Mouse (Mus musculus): ENCODE data around the gene Scarf2. TPM values are rescaled to one million over a fixed set of nuclear protein-coding genes. Genes with fewer than 3 reads are reported as not detected.

Scarf2 gene
- polyA plus RNA-seq, 2 experiments from 2014 or later = not detected

GRCm38 (mm10) chr16:17832821-17833220 lies 35.7 kb downstream of the Scarf2 start, which contains the start of gene B830017H08Rik:
Gene B830017H08Rik, plus strand, starts transcription at chr16:17833121.
- ATAC-seq = no peak

DNA sequence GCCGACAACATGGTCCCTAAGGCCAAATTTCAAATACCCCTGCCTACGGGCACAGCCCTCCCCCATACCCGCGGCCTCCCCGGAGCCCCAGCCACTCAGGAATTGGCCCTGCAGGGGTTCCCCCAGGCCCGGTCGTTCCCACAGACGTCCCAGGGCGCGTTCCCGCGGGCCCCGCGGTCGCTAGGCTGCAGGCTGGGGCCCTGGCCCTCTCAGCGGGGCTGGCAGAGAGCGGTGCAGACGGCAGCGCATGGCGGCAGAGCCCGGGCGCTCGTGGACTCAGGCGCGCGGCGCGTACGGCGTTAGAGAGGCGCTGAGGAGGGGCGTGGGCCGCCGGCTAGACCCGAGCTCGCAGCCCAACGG lies 36.2 kb downstream of the Scarf2 start:
- no peak for ATAC-seq

DNA sequence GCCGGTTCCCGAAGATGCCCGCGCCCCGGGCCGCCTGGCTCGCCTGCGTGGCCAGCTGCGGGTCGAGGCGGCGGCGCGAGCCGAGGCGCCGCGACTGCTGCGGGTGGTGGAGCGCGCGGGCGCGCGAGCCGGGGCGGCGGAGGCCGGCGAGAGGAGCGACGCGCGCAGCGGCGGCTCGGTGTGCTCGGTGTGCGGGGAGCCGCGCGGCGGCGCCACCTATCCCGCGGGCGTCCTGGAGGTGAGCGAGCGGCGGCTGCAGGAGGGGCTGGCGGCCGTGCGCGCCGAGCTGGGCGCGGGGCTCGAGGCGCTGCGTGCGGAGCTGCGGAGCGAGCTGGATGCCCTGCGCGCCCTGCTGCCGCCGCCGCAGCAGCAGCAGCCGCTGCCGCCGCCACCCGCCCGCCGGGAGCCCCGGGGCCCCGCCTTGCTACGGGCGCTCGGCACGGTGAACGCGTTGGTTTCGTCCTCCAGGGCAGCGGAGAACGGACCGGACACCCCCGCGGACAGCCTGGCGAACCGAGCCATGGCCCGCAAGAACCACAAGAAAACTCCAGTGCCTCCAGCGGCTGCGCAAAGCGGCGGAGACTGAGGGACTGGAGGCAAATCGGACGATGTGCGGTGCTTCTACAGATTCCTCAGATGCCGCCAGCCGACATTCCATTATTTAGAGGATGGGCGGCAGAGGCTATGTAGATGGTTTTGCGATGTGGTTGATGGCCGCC lies 36.8 kb downstream of the Scarf2 start:
- ATAC-seq = no peak

- ATAC-seq = no peak
These were observed 37.5 kb downstream of the Scarf2 start for GRCm38 (mm10) chr16:17834543-17834942.

- no peak for ATAC-seq
These were observed 38.4 kb downstream of the Scarf2 start for GRCm38 (mm10) chr16:17835481-17835880.

- ATAC-seq = no peak
These were observed 41.0 kb downstream of the Scarf2 start, which contains the start of gene Car15 for GRCm38 (mm10) chr16:17838051-17838450. Gene Car15, minus strand, starts transcription at chr16:17838364.

GRCm38 (mm10) chr16:17839976-17840375 lies 42.9 kb downstream of the Scarf2 start:
- no peak for ATAC-seq

- no peak for ATAC-seq
These were observed 45.4 kb downstream of the Scarf2 start for GRCm38 (mm10) chr16:17842437-17842836.

- ATAC-seq = no peak
These were observed 46.8 kb downstream of the Scarf2 start for GRCm38 (mm10) chr16:17843701-17844365.

DNA sequence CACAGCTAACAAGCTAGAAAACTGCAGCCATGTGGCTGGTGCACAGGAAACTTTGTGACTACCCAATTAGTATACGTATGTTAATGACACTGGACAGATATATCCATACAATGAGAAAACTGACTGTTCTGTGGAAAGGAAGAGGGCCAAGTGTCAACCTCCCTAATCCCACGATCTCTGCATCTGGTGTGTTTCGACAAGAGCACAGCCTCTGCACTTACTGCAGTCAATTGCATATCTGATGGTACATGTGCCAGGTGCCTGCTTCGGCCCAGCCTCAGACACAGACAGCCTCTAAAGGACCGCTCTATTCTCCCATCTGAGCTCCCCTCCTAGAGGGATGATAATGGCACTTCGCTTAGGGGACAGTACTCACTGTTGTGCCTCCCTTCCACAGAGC lies 51.3 kb downstream of the Scarf2 start:
- no peak for ATAC-seq

DNA sequence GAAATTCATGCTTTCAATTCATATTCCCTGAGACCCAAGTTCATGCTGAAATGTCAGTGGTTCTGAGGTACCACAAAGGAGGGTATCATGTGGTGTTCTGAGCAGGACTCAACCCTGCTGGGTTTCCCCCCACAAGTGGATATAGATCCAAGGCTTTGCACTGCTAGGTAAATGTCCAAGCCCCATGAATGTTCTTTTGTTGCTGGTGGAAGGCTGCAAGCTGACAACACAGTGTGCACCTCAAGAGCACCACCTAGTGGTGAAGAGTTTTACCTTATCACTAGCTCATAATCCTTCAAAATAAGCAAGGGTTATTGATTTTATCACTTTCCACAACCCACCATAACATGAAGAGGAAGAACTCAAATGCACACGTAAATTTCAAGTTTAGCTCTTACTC lies 51.8 kb downstream of the Scarf2 start:
- ATAC-seq = peak; percentile 56

GRCm38 (mm10) chr16:17849486-17849885 lies 52.4 kb downstream of the Scarf2 start:
- no peak for ATAC-seq

GRCm38 (mm10) chr16:17851331-17851730 lies 54.2 kb downstream of the Scarf2 start:
- ATAC-seq = no peak

- no peak for ATAC-seq
These were observed 54.8 kb downstream of the Scarf2 start for GRCm38 (mm10) chr16:17851860-17852259.

DNA sequence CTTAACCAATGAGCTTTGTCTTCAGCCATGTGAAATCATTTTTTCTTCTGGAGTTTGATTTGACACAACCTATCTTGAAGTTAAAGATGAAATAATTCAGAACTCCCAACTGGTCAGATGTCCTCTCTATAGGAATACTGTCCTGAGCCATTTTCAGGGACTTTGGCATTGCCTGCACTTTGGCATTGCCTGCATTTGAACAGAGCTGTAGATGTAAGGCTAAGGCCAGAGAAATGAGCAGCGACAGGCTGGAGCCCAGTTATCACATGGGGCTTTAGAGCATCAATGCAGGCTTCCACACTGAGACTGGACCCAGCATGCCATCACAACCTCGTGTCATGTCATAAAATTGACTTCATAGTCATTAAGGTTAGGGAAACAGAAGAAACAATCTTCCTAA lies 56.2 kb downstream of the Scarf2 start:
- no peak for ATAC-seq

GRCm38 (mm10) chr16:17857157-17857556 lies 60.1 kb downstream of the Scarf2 start:
- ATAC-seq = no peak

Other genes starting within 250 kb of the Scarf2 start
- gene Lrrc74b, start 236.0 kb upstream of the Scarf2 start, polyA plus RNA-seq (2017; shearing (Covaris generic)) = not detected
- gene P2rx6, start 235.4 kb upstream of the Scarf2 start, polyA plus RNA-seq (2017; shearing (Covaris generic)) = not detected
- gene Slc7a4, start 214.1 kb upstream of the Scarf2 start, polyA plus RNA-seq (2017; shearing (Covaris generic)) = 1 to 10 TPM; 2.3 to 4.3 TPM
- 10 to 100 TPM; 13.3 to 34.7 TPM for gene Smpd4, start 177.9 kb upstream of the Scarf2 start, polyA plus RNA-seq (2017; shearing (Covaris generic))
- 1 to 10 TPM in 1 of 2 experiments, under 1 TPM in 1; 0.52 to 1.2 TPM for gene Ccdc74a, start 150.8 kb upstream of the Scarf2 start, polyA plus RNA-seq (2017; shearing (Covaris generic))
- gene Med15, start 64.4 kb upstream of the Scarf2 start, polyA plus RNA-seq (2017; shearing (Covaris generic)) = 100 to 1,000 TPM in 1 of 2 experiments, 10 to 100 TPM in 1; 67.1 to 128 TPM
- 10 to 100 TPM; 15.6 to 30.9 TPM for gene Klhl22, start 37.7 kb upstream of the Scarf2 start, polyA plus RNA-seq (2017; shearing (Covaris generic))
- gene B830017H08Rik, start 35.8 kb downstream of the Scarf2 start, polyA plus RNA-seq (2017; shearing (Covaris generic)) = not detected
- gene Car15, start 41.1 kb downstream of the Scarf2 start, polyA plus RNA-seq (2017; shearing (Covaris generic)) = 1 to 10 TPM; 4.1 to 5.2 TPM
- gene Gm20518, start 94.4 kb downstream of the Scarf2 start, polyA plus RNA-seq (2017; shearing (Covaris generic)) = under 1 TPM; 0.28 to 0.38 TPM
- gene Tssk1, start 96.9 kb downstream of the Scarf2 start, polyA plus RNA-seq (2017; shearing (Covaris generic)) = not detected
- gene Dgcr2, start 101.3 kb downstream of the Scarf2 start, polyA plus RNA-seq (2017; shearing (Covaris generic)) = 10 to 100 TPM; 20.2 to 28.9 TPM
- gene Tssk2, start 101.4 kb downstream of the Scarf2 start, polyA plus RNA-seq (2017; shearing (Covaris generic)) = not detected
- 10 to 100 TPM; 32.7 to 53.9 TPM for gene Ess2, start 114.1 kb downstream of the Scarf2 start, polyA plus RNA-seq (2017; shearing (Covaris generic))
- gene Gsc2, start 117.8 kb downstream of the Scarf2 start, polyA plus RNA-seq (2017; shearing (Covaris generic)) = not detected
- 1 to 10 TPM; 7.9 to 9.5 TPM for gene Slc25a1, start 130.9 kb downstream of the Scarf2 start, polyA plus RNA-seq (2017; shearing (Covaris generic))
- gene Vpreb2, start 183.1 kb downstream of the Scarf2 start, polyA plus RNA-seq (2017; shearing (Covaris generic)) = not detected

Measured in CD4-positive, CD25-positive, alpha-beta regulatory T cell, adult 4 months (primary cell).